Mouse (Mus musculus): ENCODE results near the gene Dusp12. TPM values are rescaled to one million over a fixed set of nuclear protein-coding genes. Genes with fewer than 3 reads are reported as not detected.

Gene Dusp12
- polyA plus RNA-seq, 1 experiment from 2014 or later, result 46.0 TPM

GRCm38 (mm10) chr1:170868107-170868904 lies 17.0 kb downstream of the Dusp12 start:
- peak overlapping the region; percentile 66 for H3K4me3 ChIP-seq
- H3K27ac ChIP-seq (replicated peaks), result 0 out of 2 replicates have a peak overlapping the region, but pooled peaks have one; percentile 16
- no peaks in the 10 kb centered on the region for H3K9me3 ChIP-seq
- no peaks in the 10 kb centered on the region for H3K27me3 ChIP-seq
- peaks cover 15% of the 10 kb centered on the region for H3K4me1 ChIP-seq (replicated peaks)
- peak overlapping the region; percentile 76 for H3K4me2 ChIP-seq
- ATAC-seq (ENCODE audit: low FRiP score, low read depth), result peak; percentile 88
- under 1% methylated on average over 33 of the region's 33 CpGs for WGBS
- peaks cover 13% of the 10 kb centered on the region for H3K36me3 ChIP-seq
- peak overlapping the region; percentile 64 for H3K9ac ChIP-seq

- WGBS, result under 1% methylated on average over 25 of the region's 25 CpGs
- no peaks in the 10 kb centered on the region for H3K9me3 ChIP-seq
- peak; percentile 68 for ATAC-seq (ENCODE audit: low FRiP score, low read depth)
Measured at GRCm38 (mm10) chr1:170867691-170868105, 17.6 kb downstream of the Dusp12 start, which contains the start of gene Atf6. Gene Atf6, minus strand, starts transcription at chr1:170867771.

GRCm38 (mm10) chr1:170866992-170867690 lies 18.2 kb downstream of the Dusp12 start:
- peak; percentile 72 for ATAC-seq (ENCODE audit: low FRiP score, low read depth)
- Histone ChIP-seq H3K4me3 (peak overlapping the region; percentile 66), H3K4me1 (replicated peaks) (peaks cover 15% of the 10 kb centered on the region), H3K9me3 (no peaks in the 10 kb centered on the region), H3K4me2 (peak overlapping the region; percentile 76), H3K27me3 (no peaks in the 10 kb centered on the region), H3K36me3 (peaks cover 8% of the 10 kb centered on the region; the same call in 1 of the 2 replicates), H3K9ac (peak overlapping the region; percentile 64), H3K27ac (replicated peaks) (peak overlapping the region; percentile 76)
- WGBS, result 3% methylated on average over 30 of the region's 30 CpGs

More at GRCm38 (mm10) chr1:170867691-170868105, 17.6 kb downstream of the Dusp12 start, which contains the start of gene Atf6:
- Histone ChIP-seq H3K27ac (replicated peaks) (peak within 1 kb of the TSS; percentile 76), H3K9ac (peak within 1 kb of the TSS; percentile 64), H3K27me3 (no peaks in the 10 kb centered on the region), H3K36me3 (peaks cover 13% of the 10 kb centered on the region), H3K4me3 (peak within 1 kb of the TSS; percentile 66), H3K4me2 (peak within 1 kb of the TSS; percentile 76), H3K4me1 (replicated peaks) (peaks cover 15% of the 10 kb centered on the region)

DNA sequence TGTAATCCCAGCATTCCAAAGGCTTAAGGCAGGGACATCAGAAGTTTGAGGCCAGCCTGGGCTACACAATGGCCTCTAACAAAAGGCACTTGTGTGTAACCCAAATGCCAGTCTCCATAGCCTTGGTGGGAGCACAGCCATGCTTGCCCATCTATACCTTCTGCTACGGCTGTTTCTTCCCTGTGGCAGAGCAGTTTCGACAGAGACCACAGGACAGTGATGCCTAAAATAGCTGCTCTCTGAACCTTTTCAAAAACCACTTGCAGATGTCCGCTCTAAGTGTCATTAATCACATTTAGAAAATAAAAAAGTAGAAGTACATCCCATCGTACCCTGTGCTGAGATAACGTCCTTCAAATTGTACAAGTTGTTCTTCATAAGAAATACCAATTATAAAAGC lies 19.9 kb downstream of the Dusp12 start:
- ATAC-seq (ENCODE audit: low FRiP score, low read depth), result no peak
- WGBS, result 92% methylated on average over 5 of the region's 5 CpGs
- no peaks in the 10 kb centered on the region for H3K9me3 ChIP-seq
- no peaks in the 10 kb centered on the region for H3K27me3 ChIP-seq
- no peak overlapping the region for H3K4me2 ChIP-seq
- H3K4me1 ChIP-seq (replicated peaks), result peaks cover 15% of the 10 kb centered on the region
- H3K9ac ChIP-seq, result no peak overlapping the region
- no peak overlapping the region for H3K4me3 ChIP-seq
- H3K36me3 ChIP-seq, result no peaks in the 10 kb centered on the region
- no peak overlapping the region for H3K27ac ChIP-seq (replicated peaks)

GRCm38 (mm10) chr1:170864754-170865153 lies 20.6 kb downstream of the Dusp12 start:
- H3K36me3 ChIP-seq, result no peaks in the 10 kb centered on the region
- H3K4me3 ChIP-seq, result no peak overlapping the region
- H3K9ac ChIP-seq, result no peak overlapping the region
- peaks cover 15% of the 10 kb centered on the region for H3K4me1 ChIP-seq (replicated peaks)
- H3K9me3 ChIP-seq, result no peaks in the 10 kb centered on the region
- no peak for ATAC-seq (ENCODE audit: low FRiP score, low read depth)
- H3K27me3 ChIP-seq, result no peaks in the 10 kb centered on the region
- no peak overlapping the region for H3K27ac ChIP-seq (replicated peaks)
- WGBS, result 85% methylated on average over 3 of the region's 3 CpGs
- H3K4me2 ChIP-seq, result no peak overlapping the region

GRCm38 (mm10) chr1:170864234-170864633 lies 21.1 kb downstream of the Dusp12 start:
- H3K27me3 ChIP-seq, result no peaks in the 10 kb centered on the region
- no peak for ATAC-seq (ENCODE audit: low FRiP score, low read depth)
- H3K4me2 ChIP-seq, result no peak overlapping the region
- no peak overlapping the region for H3K27ac ChIP-seq (replicated peaks)
- H3K9me3 ChIP-seq, result no peaks in the 10 kb centered on the region
- no peak overlapping the region for H3K4me3 ChIP-seq
- H3K9ac ChIP-seq, result no peak overlapping the region
- H3K4me1 ChIP-seq (replicated peaks), result peaks cover 11% of the 10 kb centered on the region
- H3K36me3 ChIP-seq, result no peaks in the 10 kb centered on the region

DNA sequence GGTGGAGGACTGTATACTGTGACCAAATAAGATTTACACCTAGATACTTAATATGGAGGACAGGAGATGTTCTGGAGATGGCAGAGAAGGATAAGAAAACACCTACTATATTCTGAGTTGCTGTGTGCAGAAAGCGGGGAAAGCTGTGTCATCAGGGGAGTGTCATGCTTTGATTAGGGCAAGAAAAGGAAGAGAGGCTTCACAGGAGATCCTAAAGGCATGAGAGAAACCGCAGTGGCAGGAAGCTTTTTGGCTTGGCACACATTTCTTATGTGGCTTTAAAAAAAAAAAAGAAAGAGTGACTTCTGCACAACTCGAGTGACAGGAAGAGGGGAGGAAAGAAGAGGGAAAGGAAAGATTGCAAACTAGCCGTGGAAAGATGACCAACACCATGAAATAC lies 22.3 kb downstream of the Dusp12 start:
- no peaks in the 10 kb centered on the region for H3K36me3 ChIP-seq
- 73% methylated on average over 4 of the region's 4 CpGs for WGBS
- H3K4me2 ChIP-seq, result no peak overlapping the region
- H3K9ac ChIP-seq, result no peak overlapping the region
- H3K9me3 ChIP-seq, result no peaks in the 10 kb centered on the region
- peaks cover 9% of the 10 kb centered on the region for H3K4me1 ChIP-seq (replicated peaks)
- ATAC-seq (ENCODE audit: low FRiP score, low read depth), result no peak
- H3K4me3 ChIP-seq, result no peak overlapping the region
- no peaks in the 10 kb centered on the region for H3K27me3 ChIP-seq
- no peak overlapping the region for H3K27ac ChIP-seq (replicated peaks)

GRCm38 (mm10) chr1:170862435-170862717 lies 23.0 kb downstream of the Dusp12 start:
- Histone ChIP-seq H3K4me2 (no peak overlapping the region), H3K27ac (replicated peaks) (no peak overlapping the region), H3K9me3 (no peaks in the 10 kb centered on the region), H3K4me1 (replicated peaks) (peaks cover 9% of the 10 kb centered on the region), H3K9ac (no peak overlapping the region), H3K4me3 (no peak overlapping the region), H3K27me3 (no peaks in the 10 kb centered on the region), H3K36me3 (no peaks in the 10 kb centered on the region)
- 80% methylated on average over 3 of the region's 3 CpGs for whole genome bisulfite sequencing
- no peak for ATAC-seq (ENCODE audit: low FRiP score, low read depth)

GRCm38 (mm10) chr1:170861671-170862434 lies 23.5 kb downstream of the Dusp12 start:
- Histone ChIP-seq H3K9me3 (no peaks in the 10 kb centered on the region), H3K4me2 (no peak overlapping the region), H3K27me3 (no peaks in the 10 kb centered on the region), H3K4me1 (replicated peaks) (peaks cover 7% of the 10 kb centered on the region), H3K9ac (no peak overlapping the region), H3K4me3 (no peak overlapping the region), H3K27ac (replicated peaks) (no peak overlapping the region), H3K36me3 (no peaks in the 10 kb centered on the region)
- WGBS, result 87% methylated on average over 13 of the region's 13 CpGs
- no peak for ATAC-seq (ENCODE audit: low FRiP score, low read depth)

GRCm38 (mm10) chr1:170858872-170859271 lies 26.5 kb downstream of the Dusp12 start:
- ATAC-seq (ENCODE audit: low FRiP score, low read depth), result no peak
- Histone ChIP-seq H3K27me3 (no peaks in the 10 kb centered on the region), H3K9ac (no peak overlapping the region), H3K4me1 (replicated peaks) (no peaks in the 10 kb centered on the region), H3K4me2 (no peak overlapping the region), H3K4me3 (no peak overlapping the region), H3K27ac (replicated peaks) (no peak overlapping the region), H3K36me3 (no peaks in the 10 kb centered on the region), H3K9me3 (no peaks in the 10 kb centered on the region)
- 88% methylated on average over 2 of the region's 2 CpGs for WGBS

- Histone ChIP-seq H3K27me3 (no peaks in the 10 kb centered on the region), H3K27ac (replicated peaks) (no peak overlapping the region), H3K4me3 (no peak overlapping the region), H3K36me3 (no peaks in the 10 kb centered on the region), H3K4me2 (no peak overlapping the region), H3K9ac (no peak overlapping the region), H3K4me1 (replicated peaks) (no peaks in the 10 kb centered on the region), H3K9me3 (no peaks in the 10 kb centered on the region)
- ATAC-seq (ENCODE audit: low FRiP score, low read depth), result no peak
- 90% methylated on average over 2 of the region's 2 CpGs for WGBS
Measured at GRCm38 (mm10) chr1:170857369-170857768, 28.0 kb downstream of the Dusp12 start.
